Mouse (Mus musculus): Measurements from ENCODE around the gene Tgm1.

DNA sequence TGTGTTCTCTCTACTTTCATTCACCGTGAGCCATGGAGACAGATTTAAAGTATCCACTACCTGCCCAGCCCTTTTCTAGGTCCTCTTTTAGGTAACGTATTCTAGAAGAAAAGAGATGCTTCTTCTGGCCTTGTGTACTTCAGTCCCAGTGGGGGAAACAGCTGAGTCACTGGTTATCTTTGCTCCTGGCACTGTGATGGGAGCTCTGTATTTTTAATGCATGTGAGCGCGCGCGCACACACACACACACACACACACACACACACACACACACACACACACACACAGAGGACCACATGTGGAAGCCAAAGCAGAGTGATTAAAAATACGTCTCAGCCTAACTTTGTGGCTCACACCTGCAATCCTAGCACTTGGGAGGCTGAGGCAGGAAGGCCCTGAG lies 9.7 kb upstream of the Tgm1 start:
- no peak for TF ChIP-seq CTCF (IDR thresholded peaks at IDR 0.05; ENCODE audit: low read depth, low read length)
- no peak for TF ChIP-seq POLR2A (IDR thresholded peaks at IDR 0.05; ENCODE audit: borderline replicate concordance, low read depth, low read length)

Data from bone marrow macrophage, adult 2 months (primary cell).